Mouse (Mus musculus) small intestine, adult 2 months (tissue): ENCODE results near the gene Orc5.
"Not testable (repeated sequence)": the region's sequence is repeated elsewhere in the genome, so short reads cannot be mapped to it uniquely, and the experiment has no call there.

Experiments used
- CTCF ChIP-seq: fragments of 200-500 bp; IDR thresholded peaks from 2 replicates; pipeline ENCODE4 v1.5.1; 2012; ENCODE audit warnings: low read depth, mild to moderate bottlenecking, control low read depth, inconsistent platforms, low read length, moderate library complexity, mixed read lengths; ENCODE audit not compliant: insufficient replicate concordance, insufficient read length; ENCODE audit errors: extremely low read depth
- POLR2A ChIP-seq: fragments of 200-500 bp; IDR thresholded peaks from 2 replicates; pipeline ENCODE4 v1.6.1; 2012; ENCODE audit warnings: low read depth, mild to moderate bottlenecking, control low read depth, inconsistent platforms, low read length, moderate library complexity

DNA sequence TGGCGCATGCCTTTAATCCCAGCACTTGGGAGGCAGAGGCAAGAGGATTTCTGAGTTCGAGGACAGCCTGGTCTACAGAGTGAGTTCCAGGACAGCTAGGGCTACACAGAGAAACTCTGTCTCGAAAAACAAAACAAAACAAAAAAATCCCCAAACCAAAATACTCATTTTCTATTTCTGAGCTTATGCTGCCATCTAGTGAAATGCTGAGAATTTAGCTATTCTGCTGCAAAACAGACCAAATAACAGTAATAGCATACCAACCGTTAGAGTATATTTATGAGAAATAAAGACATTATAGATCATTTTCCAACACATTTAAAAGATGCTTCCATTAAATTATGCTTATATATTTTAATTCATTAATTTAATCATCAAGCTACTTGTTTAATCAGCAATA, 34.5 kb downstream of the Orc5 start:
- not testable (repeated sequence) for TF ChIP-seq CTCF, POLR2A
